Mouse (Mus musculus) intestine, embryonic 16.5 days (tissue): ENCODE data around the gene Cdc42bpg. TPM values are rescaled to one million over a fixed set of nuclear protein-coding genes. Genes with fewer than 3 reads are reported as not detected.

Experiments used
- ATAC-seq: fragments of 200-750 bp; cut with Nextera tagmentation; 2 replicates; pipeline ENCODE4 v1.8.0; 2017; ENCODE audit warnings: moderate TSS enrichment, moderate library complexity
- H3K27ac ChIP-seq: fragments of 300-500 bp; sonication (generic); 2 replicates; pipeline ENCODE4 v1.5.1; 2014; ENCODE audit warnings: mild to moderate bottlenecking, low read length
- H3K27me3 ChIP-seq: fragments of 300-500 bp; sonication (generic); replicated peaks from 2 replicates; pipeline ENCODE4 v1.6.1; 2014; ENCODE audit warnings: low read length, control low read depth, mixed read lengths; ENCODE audit not compliant: control insufficient read depth, insufficient read depth
- H3K36me3 ChIP-seq: fragments of 300-500 bp; sonication (generic); 2 replicates; pipeline ENCODE4 v1.6.1; 2014; ENCODE audit warnings: low read length, control low read depth; ENCODE audit not compliant: control insufficient read depth, insufficient read depth
- H3K4me1 ChIP-seq: fragments of 300-500 bp; sonication (generic); 2 replicates; pipeline ENCODE4 v1.6.1; 2014; ENCODE audit warnings: low read length, control low read depth, mixed read lengths; ENCODE audit not compliant: control insufficient read depth, insufficient read depth
- H3K4me2 ChIP-seq: fragments of 300-500 bp; sonication (generic); 2 replicates; pipeline ENCODE4 v1.6.1; 2014; ENCODE audit warnings: low read depth, low read length, control low read depth
- H3K4me3 ChIP-seq: fragments of 300-500 bp; sonication (generic); 2 replicates; pipeline ENCODE4 v1.5.1; 2014; ENCODE audit warnings: mild to moderate bottlenecking, low read length
- H3K9ac ChIP-seq: fragments of 300-500 bp; sonication (generic); 2 replicates; pipeline ENCODE4 v1.6.1; 2014; ENCODE audit warnings: low read depth, low read length
- H3K9me3 ChIP-seq: fragments of 300-500 bp; sonication (generic); 2 replicates; pipeline ENCODE4 v1.6.1; 2016; ENCODE audit warnings: low read length, control low read depth; ENCODE audit not compliant: control insufficient read depth
- WGBS: fragments of 180-500 bp; shearing (Covaris S2); extraction: QIAGEN DNeasy Blood & Tissue Kit; methylation state at CpG from one replicate; pipeline ENCODE4 v1.1.7; 2014; 5-methylcytosine and 5-hydroxymethylcytosine counted together
- polyA plus RNA-seq: library from polyadenylated mRNA; unstranded; fragments of >200 nt; fragmentation: Nextera tagmentation; extraction: Ambion mirVana; gene quantifications from 2 replicates; pipeline ENCODE4 v1.2.1, GENCODE M21; 2015

Gene Cdc42bpg
- polyA plus RNA-seq, 1 experiment from 2014 or later: 1.2 TPM

GRCm38 (mm10) chr19:6340524-6341452 is 34.5 kb downstream of the Cdc42bpg start, which contains the start of gene Map4k2:
TSS of gene Map4k2 (plus strand) at chr19:6341135.
- 4% methylated on average over 66 of the region's 72 CpGs for WGBS
- H3K9ac ChIP-seq: peak within 1 kb of the TSS; percentile 80
- H3K4me3 ChIP-seq: peak within 1 kb of the TSS; percentile 73
- peak; percentile 88 for ATAC-seq
- H3K36me3 ChIP-seq: peaks cover 19% of the 10 kb centered on the region
- peak within 1 kb of the TSS; percentile 97 for H3K4me2 ChIP-seq
- H3K27ac ChIP-seq: peak within 1 kb of the TSS; percentile 54
- peaks cover 27% of the 10 kb centered on the region for H3K4me1 ChIP-seq
- H3K9me3 ChIP-seq: no peaks in the 10 kb centered on the region
- H3K27me3 ChIP-seq: no peaks in the 10 kb centered on the region

- 11% methylated on average over 23 of the region's 23 CpGs for WGBS
- no peak; the same call in 1 of the 2 replicates for ATAC-seq
- no peaks in the 10 kb centered on the region for H3K27me3 ChIP-seq
- peak overlapping the region; percentile 54; the same call in 1 of the 2 replicates for H3K27ac ChIP-seq
- H3K4me3 ChIP-seq: peak overlapping the region; percentile 73
- no peaks in the 10 kb centered on the region for H3K9me3 ChIP-seq
- peaks cover 19% of the 10 kb centered on the region for H3K4me1 ChIP-seq
- H3K9ac ChIP-seq: peak overlapping the region; percentile 80
- peaks cover 19% of the 10 kb centered on the region for H3K36me3 ChIP-seq
- peak overlapping the region; percentile 97 for H3K4me2 ChIP-seq
These were observed 35.3 kb downstream of the Cdc42bpg start for GRCm38 (mm10) chr19:6341453-6342077.

GRCm38 (mm10) chr19:6342276-6342933 is 36.1 kb downstream of the Cdc42bpg start:
- Histone ChIP-seq H3K4me1 (peaks cover 13% of the 10 kb centered on the region), H3K27me3 (no peaks in the 10 kb centered on the region), H3K36me3 (peaks cover 19% of the 10 kb centered on the region), H3K9me3 (no peaks in the 10 kb centered on the region), H3K4me3 (peak overlapping the region; percentile 73; the same call in 1 of the 2 replicates), H3K9ac (0 out of 2 replicates have a peak overlapping the region, but pooled peaks have one; percentile 80), H3K27ac (no peak overlapping the region), H3K4me2 (peak overlapping the region; percentile 97; the same call in 1 of the 2 replicates)
- 76% methylated on average over 5 of the region's 5 CpGs for WGBS
- no peak for ATAC-seq

GRCm38 (mm10) chr19:6343066-6343925 is 37.0 kb downstream of the Cdc42bpg start:
- Histone ChIP-seq H3K36me3 (peaks cover 12% of the 10 kb centered on the region), H3K4me2 (no peak overlapping the region), H3K27ac (no peak overlapping the region), H3K27me3 (no peaks in the 10 kb centered on the region), H3K9ac (no peak overlapping the region), H3K4me3 (no peak overlapping the region), H3K9me3 (no peaks in the 10 kb centered on the region), H3K4me1 (peaks cover 13% of the 10 kb centered on the region)
- 85% methylated on average over 19 of the region's 19 CpGs for WGBS
- ATAC-seq: no peak

GRCm38 (mm10) chr19:6343996-6344395 is 37.7 kb downstream of the Cdc42bpg start:
- WGBS: 89% methylated on average over 5 of the region's 5 CpGs
- no peak overlapping the region for H3K4me2 ChIP-seq
- H3K27ac ChIP-seq: no peak overlapping the region
- H3K36me3 ChIP-seq: peaks cover 11% of the 10 kb centered on the region
- ATAC-seq: no peak
- peaks cover 13% of the 10 kb centered on the region for H3K4me1 ChIP-seq
- H3K9ac ChIP-seq: no peak overlapping the region
- no peak overlapping the region for H3K4me3 ChIP-seq
- no peaks in the 10 kb centered on the region for H3K27me3 ChIP-seq
- H3K9me3 ChIP-seq: no peaks in the 10 kb centered on the region

- Histone ChIP-seq H3K4me1 (peaks cover 6% of the 10 kb centered on the region), H3K4me2 (no peak overlapping the region), H3K36me3 (no peaks in the 10 kb centered on the region), H3K4me3 (no peak overlapping the region), H3K9me3 (no peaks in the 10 kb centered on the region), H3K27me3 (no peaks in the 10 kb centered on the region), H3K9ac (no peak overlapping the region), H3K27ac (no peak overlapping the region)
- no peak for ATAC-seq
- 90% methylated on average over 5 of the region's 5 CpGs for whole genome bisulfite sequencing
These were observed 39.8 kb downstream of the Cdc42bpg start for GRCm38 (mm10) chr19:6346023-6346422.

GRCm38 (mm10) chr19:6346661-6347060 is 40.4 kb downstream of the Cdc42bpg start:
- Histone ChIP-seq H3K36me3 (no peaks in the 10 kb centered on the region), H3K4me3 (no peak overlapping the region), H3K27ac (no peak overlapping the region), H3K27me3 (no peaks in the 10 kb centered on the region), H3K4me2 (no peak overlapping the region), H3K9me3 (no peaks in the 10 kb centered on the region), H3K4me1 (peaks cover 6% of the 10 kb centered on the region), H3K9ac (no peak overlapping the region)
- 87% methylated on average over 10 of the region's 10 CpGs for WGBS
- ATAC-seq: no peak

- Histone ChIP-seq H3K27me3 (no peaks in the 10 kb centered on the region), H3K27ac (no peak overlapping the region), H3K4me2 (no peak overlapping the region), H3K4me3 (no peak overlapping the region), H3K36me3 (no peaks in the 10 kb centered on the region), H3K9me3 (no peaks in the 10 kb centered on the region), H3K4me1 (no peaks in the 10 kb centered on the region; the same call in 1 of the 2 replicates), H3K9ac (no peak overlapping the region)
- 97% methylated on average over 4 of the region's 4 CpGs for WGBS
- no peak for ATAC-seq
These were observed 41.4 kb downstream of the Cdc42bpg start for GRCm38 (mm10) chr19:6347615-6348014.
